Mouse (Mus musculus) MEL (cell line): ENCODE data around the gene Sox5. TPM values are rescaled to one million over a fixed set of nuclear protein-coding genes. Genes with fewer than 3 reads are reported as not detected.
A peak's percentile ranks its signal among the peaks of the same experiment; 100 is the strongest.

Experiments
- DNase-seq: peaks from one replicate; pipeline ENCODE4 v3.0.0; 2011; ENCODE audit warnings: low read depth, low spot score
- H3K27ac ChIP-seq: 2 replicates; pipeline ENCODE4 v1.5.1; 2012; ENCODE audit warnings: low read depth, mild to moderate bottlenecking, control low read depth, low read length, moderate library complexity; ENCODE audit not compliant: control insufficient read depth
- H3K27me3 ChIP-seq, 2 experiments: fragments of 150-350 bp in 1 of 2; sonication (generic) in 1 of 2; 2 replicates each; pipeline ENCODE4 v1.6.1; 2012; ENCODE audit warnings: low read length in 2 of 2, mild to moderate bottlenecking in 2 of 2, improper control_type of control experiment in 1 of 2, moderate library complexity in 1 of 2; ENCODE audit not compliant: insufficient read depth in 2 of 2, control insufficient read depth in 1 of 2
- H3K36me3 ChIP-seq, 2 experiments: 2 replicates each; pipeline ENCODE4 v1.6.1; 2012 to 2014; ENCODE audit warnings: low read length in 2 of 2, improper control_type of control experiment in 1 of 2, inconsistent platforms in 1 of 2, mild to moderate bottlenecking in 1 of 2; ENCODE audit not compliant: insufficient read depth in 2 of 2, control insufficient read depth in 1 of 2
- H3K4me1 ChIP-seq, 2 experiments: fragments of 150-350 bp in 1 of 2; sonication (generic) in 1 of 2; 2 replicates each; pipeline ENCODE4 v1.6.1; 2012; ENCODE audit warnings: low read length in 2 of 2, improper control_type of control experiment in 1 of 2, mild to moderate bottlenecking in 1 of 2; ENCODE audit not compliant: insufficient read depth in 2 of 2, control insufficient read depth in 1 of 2
- H3K4me3 ChIP-seq, 2 experiments: fragments of 150-350 bp in 1 of 2; sonication (generic) in 1 of 2; 2 replicates each; pipeline ENCODE4 v1.5.1; 2012; ENCODE audit warnings: low read depth in 2 of 2, low read length in 2 of 2, mild to moderate bottlenecking in 2 of 2, moderate library complexity in 2 of 2, control low read depth in 1 of 2, improper control_type of control experiment in 1 of 2; ENCODE audit not compliant: control insufficient read depth in 1 of 2, insufficient read depth in 1 of 2
- H3K79me2 ChIP-seq: 2 replicates; pipeline ENCODE4 v1.6.1; 2012; ENCODE audit warnings: mild to moderate bottlenecking, low read length, moderate library complexity; ENCODE audit not compliant: control insufficient read depth, poor library complexity, insufficient read depth
- H3K9ac ChIP-seq: 2 replicates; pipeline ENCODE4 v1.6.1; 2012; ENCODE audit warnings: low read depth, mild to moderate bottlenecking, control low read depth, low read length, moderate library complexity; ENCODE audit not compliant: control insufficient read depth, poor library complexity, severe bottlenecking
- H3K9me3 ChIP-seq: fragments of 150-350 bp; sonication (generic); replicated peaks from 2 replicates; pipeline ENCODE4 v1.6.1; 2012; ENCODE audit warnings: mild to moderate bottlenecking, low read length, improper control_type of control experiment, moderate library complexity; ENCODE audit not compliant: insufficient read depth
- BHLHE40 ChIP-seq: IDR thresholded peaks from 2 replicates; pipeline ENCODE4 v1.6.1; 2012; ENCODE audit warnings: low read depth, mild to moderate bottlenecking, inconsistent platforms, low read length, improper control_type of control experiment, borderline replicate concordance
- CHD1 ChIP-seq: IDR thresholded peaks from 2 replicates; pipeline ENCODE4 v1.6.1; 2012; ENCODE audit warnings: low read depth, mild to moderate bottlenecking, inconsistent platforms, low read length, improper control_type of control experiment
- E2F4 ChIP-seq: IDR thresholded peaks from 2 replicates; pipeline ENCODE4 v1.6.1; 2011; ENCODE audit warnings: low read depth, low read length, improper control_type of control experiment, borderline replicate concordance
- ELF1 ChIP-seq: IDR thresholded peaks from 2 replicates; pipeline ENCODE4 v1.6.1; 2014; ENCODE audit warnings: low read depth, mild to moderate bottlenecking, inconsistent platforms, low read length, improper control_type of control experiment, moderate library complexity
- EP300 ChIP-seq, 2 experiments: IDR thresholded peaks; 2 replicates each; pipeline ENCODE4 v1.6.1; 2011; ENCODE audit warnings: improper control_type of control experiment in 2 of 2, low read length in 2 of 2, low read depth in 1 of 2, mild to moderate bottlenecking in 1 of 2
- ETS1 ChIP-seq: IDR thresholded peaks from 2 replicates; pipeline ENCODE4 v1.6.1; 2012; ENCODE audit warnings: low read depth, mild to moderate bottlenecking, inconsistent platforms, low read length, improper control_type of control experiment, moderate library complexity
- GABPA ChIP-seq: IDR thresholded peaks from 2 replicates; pipeline ENCODE4 v1.6.1; 2012; ENCODE audit warnings: low read depth, mild to moderate bottlenecking, inconsistent platforms, low read length, improper control_type of control experiment, moderate library complexity
- GATA1 ChIP-seq: IDR thresholded peaks from 2 replicates; pipeline ENCODE4 v1.6.1; 2011; ENCODE audit warnings: low read depth, low read length, improper control_type of control experiment
- JUND ChIP-seq: IDR thresholded peaks from 2 replicates; pipeline ENCODE4 v1.6.1; 2011; ENCODE audit warnings: low read depth, mild to moderate bottlenecking, improper control_type of control experiment, low read length
- KAT2A ChIP-seq: conservative IDR thresholded peaks from 2 replicates; pipeline ENCODE4 v1.6.1; 2012; ENCODE audit warnings: low read depth, low read length, improper control_type of control experiment, inconsistent platforms
- MAX ChIP-seq: IDR thresholded peaks from 2 replicates; pipeline ENCODE4 v1.6.1; 2011; ENCODE audit warnings: low read length, improper control_type of control experiment
- MXI1 ChIP-seq: IDR thresholded peaks from 2 replicates; pipeline ENCODE4 v1.6.1; 2011; ENCODE audit warnings: mild to moderate bottlenecking, low read depth, low read length, improper control_type of control experiment
- MYB ChIP-seq: IDR thresholded peaks from 2 replicates; pipeline ENCODE4 v1.6.1; 2011; ENCODE audit warnings: mild to moderate bottlenecking, low read depth, low read length, improper control_type of control experiment
- MYC ChIP-seq: IDR thresholded peaks from 2 replicates; pipeline ENCODE4 v1.6.1; 2011; ENCODE audit warnings: low read depth, mild to moderate bottlenecking, low read length, improper control_type of control experiment, moderate library complexity
- NELFE ChIP-seq: IDR thresholded peaks from 2 replicates; pipeline ENCODE4 v1.6.1; 2011; ENCODE audit warnings: low read depth, low read length, improper control_type of control experiment
- POLR2A ChIP-seq, 2 experiments: IDR thresholded peaks; 2 replicates each; pipeline ENCODE4 v1.6.1; 2011 to 2012; ENCODE audit warnings: low read length in 2 of 2, mild to moderate bottlenecking in 2 of 2, control low read depth in 1 of 2, improper control_type of control experiment in 1 of 2, low read depth in 1 of 2, moderate library complexity in 1 of 2; ENCODE audit not compliant: control insufficient read depth in 1 of 2, insufficient read depth in 1 of 2, poor library complexity in 1 of 2
- RAD21 ChIP-seq: IDR thresholded peaks from 2 replicates; pipeline ENCODE4 v1.6.1; 2011; ENCODE audit warnings: mild to moderate bottlenecking, low read depth, low read length, improper control_type of control experiment
- RCOR1 ChIP-seq: IDR thresholded peaks from 2 replicates; pipeline ENCODE4 v1.6.1; 2012; ENCODE audit warnings: low read depth, mild to moderate bottlenecking, inconsistent platforms, low read length, improper control_type of control experiment
- TAL1 ChIP-seq: IDR thresholded peaks from 2 replicates; pipeline ENCODE4 v1.6.1; 2012; ENCODE audit warnings: mild to moderate bottlenecking, inconsistent platforms, low read length, moderate library complexity, mixed read lengths
- TCF12 ChIP-seq: IDR thresholded peaks from 2 replicates; pipeline ENCODE4 v1.6.1; 2014; ENCODE audit warnings: low read depth, mild to moderate bottlenecking, inconsistent platforms, low read length, improper control_type of control experiment, moderate library complexity
- USF1 ChIP-seq: IDR thresholded peaks from 2 replicates; pipeline ENCODE4 v1.6.1; 2014; ENCODE audit warnings: low read depth, mild to moderate bottlenecking, inconsistent platforms, low read length, improper control_type of control experiment, moderate library complexity
- USF2 ChIP-seq, 2 experiments: IDR thresholded peaks; 2 replicates each; pipeline ENCODE4 v1.6.1; 2011 to 2012; ENCODE audit warnings: improper control_type of control experiment in 2 of 2, low read length in 2 of 2, borderline replicate concordance in 1 of 2, inconsistent platforms in 1 of 2, low read depth in 1 of 2, mild to moderate bottlenecking in 1 of 2; ENCODE audit not compliant: insufficient read depth in 1 of 2
- ZC3H11A ChIP-seq: IDR thresholded peaks from 2 replicates; pipeline ENCODE4 v1.6.1; 2012; ENCODE audit warnings: low read depth, mild to moderate bottlenecking, inconsistent platforms, low read length, improper control_type of control experiment
- ZMIZ1 ChIP-seq: IDR thresholded peaks from 2 replicates; pipeline ENCODE4 v1.6.1; 2012; ENCODE audit warnings: low read depth, mild to moderate bottlenecking, inconsistent platforms, low read length, improper control_type of control experiment, moderate library complexity
- polyA plus RNA-seq, 2 experiments: library from polyadenylated mRNA; stranded (reverse) in 1 of 2; unstranded in 1 of 2; fragments of >175 nt in 1 of 2; fragments of >200 nt in 1 of 2; gene quantifications; 2 replicates each; pipeline versions ENCODE4 v1.2.1 to v1.2.4; 2012; ENCODE audit warnings: low replicate concordance in 2 of 2, low read depth in 1 of 2; ENCODE audit not compliant: insufficient read length in 2 of 2, insufficient read depth in 1 of 2, missing spikeins in 1 of 2
- total RNA-seq: library from RNA; depleted of rRNA; stranded (reverse); fragments of 300-350 nt; gene quantifications from 2 replicates; pipeline ENCODE4 v1.2.3, GENCODE M21; 2012

Gene Sox5
- total and polyA plus RNA-seq, 3 experiments, result 0.19 to 3.0 TPM; not detected in 1

GRCm38 (mm10) chr6:144158637-144159036 lies 623.1 kb downstream of the Sox5 start:
- Histone ChIP-seq H3K9ac (no peak overlapping the region), H3K27me3 (no peaks in the 10 kb centered on the region; a peak in 1 of 4 replicates), H3K79me2 (no peaks in the 10 kb centered on the region), H3K4me1 (no peaks in the 10 kb centered on the region), H3K36me3 (no peaks in the 10 kb centered on the region), H3K4me3 (no peak overlapping the region), H3K9me3 (no peaks in the 10 kb centered on the region), H3K27ac (no peak overlapping the region)
- DNase-seq, result no peak
- TF ChIP-seq MYB (no peak), ETS1 (no peak), JUND (no peak), USF1 (no peak), MXI1 (no peak), TAL1 (no peak), CHD1 (no peak), NELFE (no peak), POLR2A (IDR thresholded peaks at IDR 0.05; ENCODE audit: control insufficient read depth in 1 of 2, insufficient read depth in 1 of 2, low read depth in 1 of 2, low read length in 2 of 2, poor library complexity in 1 of 2) (no peak), USF2 (IDR thresholded peaks at IDR 0.05; ENCODE audit: borderline replicate concordance in 1 of 2, insufficient read depth in 1 of 2, low read depth in 1 of 2, low read length in 2 of 2) (no peak), KAT2A (no peak)

- no peaks in the 10 kb centered on the region for H3K79me2 ChIP-seq
- DNase-seq, result no peak
- H3K4me3 ChIP-seq, result no peak overlapping the region
- H3K4me1 ChIP-seq, result peaks cover 2 to 4% of the 10 kb centered on the region in 2 experiments; a peak in 1 of 4 replicates
- TF ChIP-seq GATA1 (no peak), KAT2A (no peak)
- no peak overlapping the region for H3K9ac ChIP-seq
- no peaks in the 10 kb centered on the region; a peak in 1 of 4 replicates for H3K27me3 ChIP-seq
- H3K36me3 ChIP-seq, result peaks cover 0 to 6% of the 10 kb centered on the region in 2 experiments; a peak in 2 of 4 replicates
- no peak overlapping the region for H3K27ac ChIP-seq
- no peaks in the 10 kb centered on the region for H3K9me3 ChIP-seq
These were observed 626.8 kb downstream of the Sox5 start for GRCm38 (mm10) chr6:144154892-144155424.

- no peak overlapping the region for H3K27ac ChIP-seq
- no peaks in the 10 kb centered on the region for H3K79me2 ChIP-seq
- H3K27me3 ChIP-seq, result no peaks in the 10 kb centered on the region
- no peak overlapping the region for H3K4me3 ChIP-seq
- no peaks in the 10 kb centered on the region for H3K9me3 ChIP-seq
- DNase-seq, result peak; percentile 60
- H3K4me1 ChIP-seq, result peaks cover 2 to 4% of the 10 kb centered on the region in 2 experiments; a peak in 1 of 4 replicates
- no peak overlapping the region for H3K9ac ChIP-seq
- peaks cover 0 to 6% of the 10 kb centered on the region in 2 experiments; a peak in 2 of 4 replicates for H3K36me3 ChIP-seq
- TF ChIP-seq RCOR1 (peak; percentile 63; the same call in 1 of the 2 replicates), ETS1 (peak; percentile 41; the same call in 1 of the 2 replicates), ELF1 (no peak), EP300 (IDR thresholded peaks at IDR 0.05; ENCODE audit: low read depth in 1 of 2, low read length in 2 of 2) (peak; percentile 67 to 72; a peak in 3 of 4 replicates), MAX (peak; percentile 68), BHLHE40 (peak; percentile 69; the same call in 1 of the 2 replicates), E2F4 (no peak), RAD21 (no peak), ZC3H11A (no peak), GATA1 (peak; percentile 86), TCF12 (no peak), TAL1 (no peak), MYC (peak; percentile 78; the same call in 1 of the 2 replicates), POLR2A (IDR thresholded peaks at IDR 0.05; ENCODE audit: control insufficient read depth in 1 of 2, insufficient read depth in 1 of 2, low read depth in 1 of 2, low read length in 2 of 2, poor library complexity in 1 of 2) (no peak), USF1 (no peak), MXI1 (peak; percentile 77; the same call in 1 of the 2 replicates), GABPA (no peak), ZMIZ1 (no peak), NELFE (no peak), JUND (no peak)
These were observed 629.8 kb downstream of the Sox5 start for GRCm38 (mm10) chr6:144151957-144152356.
